Mouse (Mus musculus) adrenal gland, postnatal 4 days (tissue): ENCODE results near the gene Chn1. TPM values are rescaled to one million over a fixed set of nuclear protein-coding genes. Genes with fewer than 3 reads are reported as not detected.

Experiments
- DNase-seq, 2 experiments: peaks; one replicate each; pipeline ENCODE4 v3.0.0; 2021 to 2022; ENCODE audit warnings: low spot score in 2 of 2, mixed read lengths in 2 of 2
- total RNA-seq, 2 experiments: library from RNA; stranded (reverse); gene quantifications; 2 replicates each; pipeline ENCODE4 v1.2.3; 2021

Chn1 gene
- total RNA-seq, 2 experiments from 2014 or later, result 25.8 to 34.3 TPM

- DNase-seq, result no peak
Observed at GRCm38 (mm10) chr2:73654059-73654891, 120.9 kb downstream of the Chn1 start.

- no peak for DNase-seq
Observed at GRCm38 (mm10) chr2:73637688-73638087, 137.5 kb downstream of the Chn1 start.

GRCm38 (mm10) chr2:73636387-73636786, 138.8 kb downstream of the Chn1 start:
- no peak for DNase-seq

- no peak for DNase-seq
Observed at GRCm38 (mm10) chr2:73631816-73632215, 143.3 kb downstream of the Chn1 start.

- DNase-seq, result no peak
Observed at GRCm38 (mm10) chr2:73618486-73619052, 156.6 kb downstream of the Chn1 start.

GRCm38 (mm10) chr2:73616434-73617057, 158.6 kb downstream of the Chn1 start:
- no peak for DNase-seq

GRCm38 (mm10) chr2:73615456-73615855, 159.7 kb downstream of the Chn1 start:
- no peak for DNase-seq

GRCm38 (mm10) chr2:73614303-73614702, 160.8 kb downstream of the Chn1 start:
- DNase-seq, result no peak

- no peak for DNase-seq
Observed at GRCm38 (mm10) chr2:73612941-73613340, 162.2 kb downstream of the Chn1 start.

GRCm38 (mm10) chr2:73612367-73612914, 162.7 kb downstream of the Chn1 start:
- DNase-seq, result no peak

- DNase-seq, result no peak
Observed at GRCm38 (mm10) chr2:73611798-73612197, 163.3 kb downstream of the Chn1 start.

- DNase-seq, result no peak
Observed at GRCm38 (mm10) chr2:73609724-73610210, 165.4 kb downstream of the Chn1 start.

GRCm38 (mm10) chr2:73609067-73609723, 166.0 kb downstream of the Chn1 start:
- DNase-seq, result no peak

GRCm38 (mm10) chr2:73608391-73608790, 166.8 kb downstream of the Chn1 start:
- no peak for DNase-seq

GRCm38 (mm10) chr2:73607609-73608008, 167.5 kb downstream of the Chn1 start:
- no peak for DNase-seq

GRCm38 (mm10) chr2:73607146-73607545, 168.0 kb downstream of the Chn1 start:
- DNase-seq, result no peak

GRCm38 (mm10) chr2:73606616-73607015, 168.5 kb downstream of the Chn1 start:
- no peak for DNase-seq

- DNase-seq, result no peak
Observed at GRCm38 (mm10) chr2:73605077-73605476, 170.1 kb downstream of the Chn1 start.

- no peak for DNase-seq
Observed at GRCm38 (mm10) chr2:73604579-73604978, 170.6 kb downstream of the Chn1 start.

GRCm38 (mm10) chr2:73600650-73601049, 174.5 kb downstream of the Chn1 start:
- no peak for DNase-seq

- DNase-seq, result no peak
Observed at GRCm38 (mm10) chr2:73597772-73598171, 177.4 kb downstream of the Chn1 start.
